Mouse (Mus musculus): ENCODE measurements around the gene Cfl1. TPM values are rescaled to one million over a fixed set of nuclear protein-coding genes. Genes with fewer than 3 reads are reported as not detected.

The Cfl1 gene
- polyA plus RNA-seq, 1 experiment from 2014 or later, result 2,528 TPM

GRCm38 (mm10) chr19:5483386-5484359, 6.6 kb upstream of the Cfl1 start:
- Histone ChIP-seq H3K4me1 (ENCODE audit: control insufficient read depth, insufficient read depth, low read length) (peaks cover 11% of the 10 kb centered on the region; the same call in 1 of the 2 replicates), H3K27me3 (ENCODE audit: control insufficient read depth, insufficient read depth, low read length) (no peaks in the 10 kb centered on the region), H3K4me3 (ENCODE audit: low read depth, low read length) (no peak overlapping the region), H3K27ac (ENCODE audit: low read depth, low read length) (no peak overlapping the region), H3K4me2 (no peak overlapping the region), H3K9ac (ENCODE audit: low read depth, low read length) (no peak overlapping the region), H3K36me3 (ENCODE audit: control insufficient read depth, insufficient read depth, low read length) (peaks cover 36% of the 10 kb centered on the region), H3K9me3 (replicated peaks; ENCODE audit: control insufficient read depth, low read length) (no peaks in the 10 kb centered on the region)
- no peak for ATAC-seq (replicated peaks; ENCODE audit: insufficient number of reproducible peaks, low FRiP score, low TSS enrichment)
- 89% methylated on average over 19 of the region's 19 CpGs for WGBS (ENCODE audit: insufficient replicate concordance)

- peaks cover 31% of the 10 kb centered on the region for H3K36me3 ChIP-seq (ENCODE audit: control insufficient read depth, insufficient read depth, low read length)
- 87% methylated on average over 5 of the region's 5 CpGs for WGBS (ENCODE audit: insufficient replicate concordance)
- no peak overlapping the region for H3K4me3 ChIP-seq (ENCODE audit: low read depth, low read length)
Observed at GRCm38 (mm10) chr19:5484496-5484895, 5.8 kb upstream of the Cfl1 start.

GRCm38 (mm10) chr19:5485371-5485770, 4.9 kb upstream of the Cfl1 start:
- Histone ChIP-seq H3K9ac (ENCODE audit: low read depth, low read length) (no peak overlapping the region), H3K4me3 (ENCODE audit: low read depth, low read length) (no peak overlapping the region), H3K27ac (ENCODE audit: low read depth, low read length) (no peak overlapping the region), H3K4me2 (no peak overlapping the region), H3K27me3 (ENCODE audit: control insufficient read depth, insufficient read depth, low read length) (no peaks in the 10 kb centered on the region), H3K9me3 (replicated peaks; ENCODE audit: control insufficient read depth, low read length) (no peaks in the 10 kb centered on the region), H3K4me1 (ENCODE audit: control insufficient read depth, insufficient read depth, low read length) (peaks cover 11% of the 10 kb centered on the region; the same call in 1 of the 2 replicates), H3K36me3 (ENCODE audit: control insufficient read depth, insufficient read depth, low read length) (peaks cover 29% of the 10 kb centered on the region)
- WGBS (ENCODE audit: insufficient replicate concordance), result 85% methylated on average over 8 of the region's 8 CpGs
- no peak for ATAC-seq (replicated peaks; ENCODE audit: insufficient number of reproducible peaks, low FRiP score, low TSS enrichment)

More at GRCm38 (mm10) chr19:5484496-5484895, 5.8 kb upstream of the Cfl1 start:
- no peak overlapping the region for H3K27ac ChIP-seq (ENCODE audit: low read depth, low read length)
- no peaks in the 10 kb centered on the region for H3K9me3 ChIP-seq (replicated peaks; ENCODE audit: control insufficient read depth, low read length)
- H3K9ac ChIP-seq (ENCODE audit: low read depth, low read length), result no peak overlapping the region
- no peak overlapping the region for H3K4me2 ChIP-seq
- H3K4me1 ChIP-seq (ENCODE audit: control insufficient read depth, insufficient read depth, low read length), result peaks cover 11% of the 10 kb centered on the region; the same call in 1 of the 2 replicates
- no peaks in the 10 kb centered on the region for H3K27me3 ChIP-seq (ENCODE audit: control insufficient read depth, insufficient read depth, low read length)
- ATAC-seq (replicated peaks; ENCODE audit: insufficient number of reproducible peaks, low FRiP score, low TSS enrichment), result no peak

GRCm38 (mm10) chr19:5485821-5486220, 4.4 kb upstream of the Cfl1 start:
- Histone ChIP-seq H3K4me2 (0 out of 2 replicates have a peak overlapping the region, but pooled peaks have one; percentile 1), H3K36me3 (ENCODE audit: control insufficient read depth, insufficient read depth, low read length) (peaks cover 25% of the 10 kb centered on the region), H3K4me3 (ENCODE audit: low read depth, low read length) (no peak overlapping the region), H3K27ac (ENCODE audit: low read depth, low read length) (no peak overlapping the region), H3K9ac (ENCODE audit: low read depth, low read length) (no peak overlapping the region), H3K4me1 (ENCODE audit: control insufficient read depth, insufficient read depth, low read length) (peaks cover 11% of the 10 kb centered on the region; the same call in 1 of the 2 replicates), H3K9me3 (replicated peaks; ENCODE audit: control insufficient read depth, low read length) (no peaks in the 10 kb centered on the region), H3K27me3 (ENCODE audit: control insufficient read depth, insufficient read depth, low read length) (no peaks in the 10 kb centered on the region)
- WGBS (ENCODE audit: insufficient replicate concordance), result 91% methylated on average over 7 of the region's 7 CpGs
- ATAC-seq (replicated peaks; ENCODE audit: insufficient number of reproducible peaks, low FRiP score, low TSS enrichment), result no peak

GRCm38 (mm10) chr19:5486286-5486685, 4.0 kb upstream of the Cfl1 start:
- no peak overlapping the region for H3K27ac ChIP-seq (ENCODE audit: low read depth, low read length)
- WGBS (ENCODE audit: insufficient replicate concordance), result 87% methylated on average over 8 of the region's 8 CpGs
- H3K27me3 ChIP-seq (ENCODE audit: control insufficient read depth, insufficient read depth, low read length), result no peaks in the 10 kb centered on the region
- H3K4me1 ChIP-seq (ENCODE audit: control insufficient read depth, insufficient read depth, low read length), result peaks cover 11% of the 10 kb centered on the region; the same call in 1 of the 2 replicates
- H3K9me3 ChIP-seq (replicated peaks; ENCODE audit: control insufficient read depth, low read length), result no peaks in the 10 kb centered on the region
- H3K4me3 ChIP-seq (ENCODE audit: low read depth, low read length), result no peak overlapping the region
- peaks cover 25% of the 10 kb centered on the region for H3K36me3 ChIP-seq (ENCODE audit: control insufficient read depth, insufficient read depth, low read length)
- H3K9ac ChIP-seq (ENCODE audit: low read depth, low read length), result no peak overlapping the region
- ATAC-seq (replicated peaks; ENCODE audit: insufficient number of reproducible peaks, low FRiP score, low TSS enrichment), result no peak
- 0 out of 2 replicates have a peak overlapping the region, but pooled peaks have one; percentile 1 for H3K4me2 ChIP-seq

- H3K4me3 ChIP-seq (ENCODE audit: low read depth, low read length), result no peak overlapping the region
- H3K4me1 ChIP-seq (ENCODE audit: control insufficient read depth, insufficient read depth, low read length), result peaks cover 12% of the 10 kb centered on the region
- H3K9me3 ChIP-seq (replicated peaks; ENCODE audit: control insufficient read depth, low read length), result no peaks in the 10 kb centered on the region
- peak overlapping the region; percentile 82 for H3K4me2 ChIP-seq
- no peak for ATAC-seq (replicated peaks; ENCODE audit: insufficient number of reproducible peaks, low FRiP score, low TSS enrichment)
- 81% methylated on average over 4 of the region's 4 CpGs for WGBS (ENCODE audit: insufficient replicate concordance)
- peaks cover 20% of the 10 kb centered on the region for H3K36me3 ChIP-seq (ENCODE audit: control insufficient read depth, insufficient read depth, low read length)
- H3K9ac ChIP-seq (ENCODE audit: low read depth, low read length), result no peak overlapping the region
- no peak overlapping the region for H3K27ac ChIP-seq (ENCODE audit: low read depth, low read length)
- no peaks in the 10 kb centered on the region for H3K27me3 ChIP-seq (ENCODE audit: control insufficient read depth, insufficient read depth, low read length)
Observed at GRCm38 (mm10) chr19:5486771-5487170, 3.5 kb upstream of the Cfl1 start.

GRCm38 (mm10) chr19:5487768-5488550, 2.3 kb upstream of the Cfl1 start, which contains the start of gene Mus81:
TSS of gene Mus81 (minus strand) at chr19:5488402.
- Histone ChIP-seq H3K27ac (ENCODE audit: low read depth, low read length) (peak within 1 kb of the TSS; percentile 100), H3K4me3 (ENCODE audit: low read depth, low read length) (peak within 1 kb of the TSS; percentile 53), H3K9me3 (replicated peaks; ENCODE audit: control insufficient read depth, low read length) (no peaks in the 10 kb centered on the region), H3K27me3 (ENCODE audit: control insufficient read depth, insufficient read depth, low read length) (no peaks in the 10 kb centered on the region), H3K4me1 (ENCODE audit: control insufficient read depth, insufficient read depth, low read length) (peaks cover 19% of the 10 kb centered on the region), H3K9ac (ENCODE audit: low read depth, low read length) (peak within 1 kb of the TSS; percentile 76), H3K4me2 (peak within 1 kb of the TSS; percentile 82), H3K36me3 (ENCODE audit: control insufficient read depth, insufficient read depth, low read length) (peaks cover 22% of the 10 kb centered on the region)
- ATAC-seq (replicated peaks; ENCODE audit: insufficient number of reproducible peaks, low FRiP score, low TSS enrichment), result peak; percentile 79
- WGBS (ENCODE audit: insufficient replicate concordance), result 1% methylated on average over 39 of the region's 39 CpGs

- H3K9ac ChIP-seq (ENCODE audit: low read depth, low read length), result peak overlapping the region; percentile 76
- peak overlapping the region; percentile 53 for H3K4me3 ChIP-seq (ENCODE audit: low read depth, low read length)
- no peaks in the 10 kb centered on the region for H3K27me3 ChIP-seq (ENCODE audit: control insufficient read depth, insufficient read depth, low read length)
- H3K27ac ChIP-seq (ENCODE audit: low read depth, low read length), result peak overlapping the region; percentile 100
- WGBS (ENCODE audit: insufficient replicate concordance), result under 1% methylated on average over 26 of the region's 26 CpGs
- peak overlapping the region; percentile 82 for H3K4me2 ChIP-seq
- ATAC-seq (replicated peaks; ENCODE audit: insufficient number of reproducible peaks, low FRiP score, low TSS enrichment), result peak; percentile 81
- H3K36me3 ChIP-seq (ENCODE audit: control insufficient read depth, insufficient read depth, low read length), result peaks cover 21% of the 10 kb centered on the region
- H3K9me3 ChIP-seq (replicated peaks; ENCODE audit: control insufficient read depth, low read length), result no peaks in the 10 kb centered on the region
- peaks cover 19% of the 10 kb centered on the region for H3K4me1 ChIP-seq (ENCODE audit: control insufficient read depth, insufficient read depth, low read length)
Observed at GRCm38 (mm10) chr19:5488878-5489571, 1.2 kb upstream of the Cfl1 start.
